In the genomic region with DNA sequence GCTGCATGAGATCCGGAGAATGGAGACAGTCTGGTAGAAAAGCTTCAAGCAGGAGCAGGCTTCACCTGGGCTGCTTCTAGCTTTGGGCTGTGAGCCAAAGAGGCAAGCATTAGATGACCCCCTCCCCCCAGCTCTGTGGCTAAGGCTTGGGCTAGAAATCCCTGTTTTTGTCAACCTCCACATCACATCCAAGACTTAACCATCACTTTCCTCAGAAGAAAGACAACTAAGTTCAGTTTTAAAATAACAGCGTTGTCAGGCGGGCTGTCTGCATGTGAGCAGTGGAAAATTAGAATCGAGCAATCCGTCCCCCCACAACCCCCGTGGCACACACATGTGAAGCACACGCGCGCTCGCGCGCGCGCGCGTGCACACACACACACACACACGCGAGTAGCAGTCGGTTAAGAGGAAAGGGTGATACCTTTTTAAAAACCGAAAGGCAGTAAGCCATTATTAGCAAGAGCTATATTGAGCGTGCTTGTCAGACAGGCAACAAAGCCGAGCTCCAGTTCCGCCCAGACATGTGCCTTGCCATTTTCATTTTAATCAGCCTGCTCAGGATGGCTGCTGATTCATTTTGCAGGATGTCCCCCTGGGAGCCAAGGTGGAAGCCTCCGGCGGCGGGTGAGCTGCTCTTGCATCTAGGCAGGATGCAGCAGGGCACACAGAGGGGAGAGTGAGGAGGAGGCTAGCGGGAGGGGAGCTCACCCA, we compare ENCODE assay signal across 8 mouse cellular contexts. TPM values are rescaled to one million over a fixed set of nuclear protein-coding genes. Genes with fewer than 3 reads are reported as not detected.
DNase-seq lines count a peak whose midpoint lies in the region; ATAC-seq lines count a peak whose summit lies in the region.

No protein-coding gene starts in this region.

- H3K4me1 ChIP-seq in heart, embryonic 10.5 days: peaks cover 7% of the 10 kb centered on the region; the same call in 1 of the 2 replicates
- no peaks in the 10 kb centered on the region for H3K4me1 ChIP-seq in neural tube, embryonic 14.5 days (ENCODE audit: control insufficient read depth, insufficient read depth, low read length)

- ATAC-seq in neural tube, embryonic 14.5 days (ENCODE audit: low read depth): peak; percentile 82

- H3K4me3 ChIP-seq in heart, embryonic 10.5 days: peak overlapping the region; percentile 51
- peak overlapping the region; percentile 40 for H3K4me3 ChIP-seq in neural tube, embryonic 14.5 days (ENCODE audit: low read depth, low read length)

- H3K36me3 ChIP-seq in heart, embryonic 10.5 days: no peaks in the 10 kb centered on the region
- no peaks in the 10 kb centered on the region for H3K36me3 ChIP-seq in neural tube, embryonic 14.5 days (ENCODE audit: control insufficient read depth, insufficient read depth, low read length)

- no peak overlapping the region for H3K27ac ChIP-seq in heart, embryonic 10.5 days
- H3K27ac ChIP-seq in neural tube, embryonic 14.5 days (ENCODE audit: low read depth, low read length): peak overlapping the region; percentile 96

- DNase-seq in heart, embryonic 10.5 days (ENCODE audit: low spot score): no peak
- DNase-seq in heart, postnatal 14 days: no peak
- DNase-seq in cerebellum, adult 9-10 months: peak; percentile 90
- DNase-seq in frontal cortex, adult 2 months (ENCODE audit: extremely low spot score in 1 of 2, low spot score in 1 of 2): peak; percentile 72 to 81
- peak; percentile 64 to 73 for DNase-seq in left cerebral cortex, adult 18-20 months (ENCODE audit: low spot score in 2 of 2)
- no peak for DNase-seq in gastrocnemius, postnatal 10 days
- no peak for DNase-seq in spleen, postnatal 36 days (ENCODE audit: low spot score in 2 of 2)

- peaks cover 18% of the 10 kb centered on the region for H3K27me3 ChIP-seq in heart, embryonic 10.5 days (ENCODE audit: insufficient read depth, poor library complexity, severe bottlenecking)
- no peaks in the 10 kb centered on the region for H3K27me3 ChIP-seq in neural tube, embryonic 14.5 days (ENCODE audit: control insufficient read depth, insufficient read depth, low read length)

- 1% methylated on average over 27 of the region's 27 CpGs for WGBS in heart, embryonic 10.5 days
- under 1% methylated on average over 27 of the region's 27 CpGs for WGBS in neural tube, embryonic 14.5 days

- H3K9ac ChIP-seq in neural tube, embryonic 14.5 days (replicated peaks; ENCODE audit: low read depth, low read length): peak overlapping the region; percentile 72

- intact Hi-C loops in heart, postnatal 14 days (cut with DNase I): no loop called here

- peak overlapping the region; percentile 50 for H3K4me2 ChIP-seq in neural tube, embryonic 14.5 days (ENCODE audit: low read depth, low read length)

- H3K9me3 ChIP-seq in heart, embryonic 10.5 days: no peaks in the 10 kb centered on the region
- no peaks in the 10 kb centered on the region for H3K9me3 ChIP-seq in neural tube, embryonic 14.5 days (ENCODE audit: control insufficient read depth, low read length)

RNA-seq across cellular contexts. Expression of a gene that starts 1.0 kb away (rescaled TPM):
- polyA plus RNA-seq in heart, embryonic 10.5 days (2016; fragmentation: Nextera tagmentation; extraction: Ambion mirVana): not detected in 2 replicates
- not detected for total RNA-seq in heart, postnatal 14 days (2021)
- polyA plus RNA-seq in frontal cortex, adult 2 months (2012; rRNA removed): 82.1 and 82.4 TPM in 2 replicates
- 100 to 1,000 TPM; 201 to 213 TPM for total RNA-seq in left cerebral cortex, adult 18-20 months (2021)
- polyA plus RNA-seq in neural tube, embryonic 14.5 days (2014; fragmentation: Nextera tagmentation; extraction: Ambion mirVana): 223 and 265 TPM in 2 replicates
- total RNA-seq in gastrocnemius, postnatal 10 days (2021): under 1 TPM; 0.50 to 0.68 TPM

Comparison
In these comparisons a context has a peak if more than half of its experiments do, and no peak if none do; other contexts are left out.
1. DNase-seq: peak in cerebellum, adult 9-10 months (single experiment), frontal cortex, adult 2 months (2 of 2) and left cerebral cortex, adult 18-20 months (2 of 2); none in heart, embryonic 10.5 days (single experiment), heart, postnatal 14 days (0 of 2), gastrocnemius, postnatal 10 days (single experiment) and spleen, postnatal 36 days (0 of 2).
2. RNA of a gene that starts 1.0 kb away (total RNA-seq): 201 to 213 TPM in left cerebral cortex, adult 18-20 months; 0.50 to 0.68 TPM in gastrocnemius, postnatal 10 days and not detected in heart, postnatal 14 days; every median in the first group is over 100 times any median in the second.